Mouse (Mus musculus): ENCODE data around the gene Dusp5.

DNA sequence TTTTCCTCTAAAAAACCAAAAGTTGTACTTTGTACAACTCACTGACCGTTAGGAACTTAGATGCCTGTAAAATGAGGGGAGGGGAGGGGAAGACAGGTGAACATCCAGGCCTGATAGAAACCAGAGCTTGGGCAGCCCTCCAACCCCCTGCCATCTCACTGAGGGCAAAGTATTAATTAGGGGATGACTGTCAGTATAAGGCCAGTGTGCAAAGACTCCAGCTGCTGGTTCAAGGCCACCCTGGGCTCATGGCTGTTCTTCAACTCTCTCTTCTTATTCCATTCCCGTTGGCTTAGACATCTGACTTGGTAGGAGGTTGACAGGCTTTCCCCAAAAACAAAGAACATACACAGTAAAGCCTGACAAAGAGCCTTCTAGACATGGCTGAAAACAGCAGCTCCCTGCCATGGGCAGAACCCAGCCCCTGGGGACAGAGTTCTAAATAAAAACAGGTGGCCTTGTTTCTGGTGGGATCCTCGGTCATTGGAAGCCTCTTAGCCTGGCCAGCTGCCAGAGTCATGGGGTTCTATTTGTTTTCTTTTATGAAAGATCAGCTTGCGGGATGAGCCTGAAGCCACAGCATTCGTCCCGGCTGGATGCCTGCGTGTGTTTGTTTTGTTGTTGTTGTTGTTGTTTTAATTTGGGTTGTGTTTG lies 6.0 kb downstream of the Dusp5 start:
- no peak for TF ChIP-seq CTCF (IDR thresholded peaks at IDR 0.05; ENCODE audit: borderline replicate concordance, control insufficient read depth, extremely low read depth, insufficient read depth, low read length, poor library complexity)
- no peak for TF ChIP-seq POLR2A (IDR thresholded peaks at IDR 0.05; ENCODE audit: control insufficient read depth, extremely low read depth, insufficient read depth, low read length, poor library complexity)

Measured in thymus, adult 2 months (tissue).